Mouse (Mus musculus): ENCODE data around the gene Fcna. TPM values are rescaled to one million over a fixed set of nuclear protein-coding genes. Genes with fewer than 3 reads are reported as not detected.
A peak's percentile ranks its signal among the peaks of the same experiment; 100 is the strongest.

Fcna gene
- polyA plus RNA-seq, 1 experiment, result 0.14 TPM

GRCm38 (mm10) chr2:25576965-25577891 is 50.6 kb downstream of the Fcna start:
- TF ChIP-seq FOSL1 (IDR thresholded peaks at IDR 0.05; ENCODE audit: insufficient read depth, low read length, poor library complexity, severe bottlenecking), result no peak
- no peak for TF ChIP-seq MAX (IDR thresholded peaks at IDR 0.05)
- no peak for TF ChIP-seq CEBPB (IDR thresholded peaks at IDR 0.05; ENCODE audit: low read depth)
- TF ChIP-seq USF1 (IDR thresholded peaks at IDR 0.05; ENCODE audit: low read depth), result no peak
- TF ChIP-seq MYOD1 (IDR thresholded peaks at IDR 0.05; ENCODE audit: control insufficient read depth, insufficient read length, low read depth), result no peak
- no peak for TF ChIP-seq CTCF (IDR thresholded peaks at IDR 0.05; ENCODE audit: control insufficient read depth, insufficient read depth, insufficient read length)
- no peak for TF ChIP-seq MYOG (IDR thresholded peaks at IDR 0.05; ENCODE audit: control insufficient read depth, extremely low read depth, insufficient read length)
- no peaks in the 10 kb centered on the region for H3K27me3 ChIP-seq (ENCODE audit: control insufficient read depth, insufficient read depth, insufficient read length)
- peaks cover 20% of the 10 kb centered on the region for H3K79me2 ChIP-seq (ENCODE audit: control insufficient read depth, insufficient read depth)
- H3K79me3 ChIP-seq (ENCODE audit: low read depth), result peaks cover 3% of the 10 kb centered on the region
- no peak overlapping the region for H3K4me3 ChIP-seq (ENCODE audit: insufficient read depth, poor library complexity, severe bottlenecking)
- H3K36me3 ChIP-seq (ENCODE audit: control insufficient read depth, insufficient read depth), result no peaks in the 10 kb centered on the region
- no peak overlapping the region for H3ac ChIP-seq (ENCODE audit: control insufficient read depth, insufficient read length, low read depth)

DNA sequence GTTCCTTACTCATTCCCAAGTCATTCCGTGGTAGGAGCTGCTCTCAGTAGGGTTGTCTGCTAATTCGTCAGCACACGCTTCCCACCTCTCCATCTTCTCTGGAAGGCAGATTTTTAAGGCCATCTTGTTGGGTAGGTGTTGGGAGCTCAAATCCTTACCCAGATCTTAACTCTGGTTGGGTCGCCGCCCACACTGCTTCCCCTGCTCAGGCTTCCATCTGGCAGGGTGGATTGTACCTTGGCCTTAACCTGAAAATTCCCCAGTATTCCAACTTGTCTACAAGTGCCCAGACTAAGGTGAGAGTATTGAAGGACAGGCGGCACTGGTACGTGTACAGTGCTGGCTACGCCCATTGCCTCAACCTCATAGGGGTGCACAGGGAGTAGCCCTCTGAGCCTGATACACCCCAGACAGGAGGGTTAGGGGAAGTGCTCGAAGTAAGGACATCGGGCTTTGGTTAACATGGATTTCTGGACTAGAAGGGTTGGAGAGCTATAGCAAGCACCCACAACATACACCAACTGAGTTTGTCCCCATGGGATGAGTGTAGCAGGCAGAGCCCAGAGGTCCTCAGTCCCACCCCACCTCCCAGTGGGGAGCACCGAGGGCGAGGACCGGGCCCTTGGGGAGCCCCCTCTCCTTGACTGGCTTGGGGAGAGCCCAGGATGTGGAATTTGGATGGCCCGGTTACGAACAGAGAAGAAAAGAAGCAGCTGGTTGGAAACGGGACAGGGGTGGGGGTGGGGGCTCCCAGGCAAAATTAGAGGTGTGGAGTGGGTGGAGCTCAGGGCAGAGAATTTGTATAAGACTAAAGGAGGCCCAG is 51.6 kb downstream of the Fcna start:
- no peak for TF ChIP-seq MYOG (IDR thresholded peaks at IDR 0.05; ENCODE audit: control insufficient read depth, extremely low read depth, insufficient read length)
- no peak for TF ChIP-seq CEBPB (IDR thresholded peaks at IDR 0.05; ENCODE audit: low read depth)
- TF ChIP-seq MAX (IDR thresholded peaks at IDR 0.05), result no peak
- no peak for TF ChIP-seq CTCF (IDR thresholded peaks at IDR 0.05; ENCODE audit: control insufficient read depth, insufficient read depth, insufficient read length)
- no peak for TF ChIP-seq USF1 (IDR thresholded peaks at IDR 0.05; ENCODE audit: low read depth)
- no peak for TF ChIP-seq FOSL1 (IDR thresholded peaks at IDR 0.05; ENCODE audit: insufficient read depth, low read length, poor library complexity, severe bottlenecking)
- no peak for TF ChIP-seq MYOD1 (IDR thresholded peaks at IDR 0.05; ENCODE audit: control insufficient read depth, insufficient read length, low read depth)
- Histone ChIP-seq H3K4me3 (ENCODE audit: insufficient read depth, poor library complexity, severe bottlenecking) (no peak overlapping the region), H3K27me3 (ENCODE audit: control insufficient read depth, insufficient read depth, insufficient read length) (no peaks in the 10 kb centered on the region), H3K36me3 (ENCODE audit: control insufficient read depth, insufficient read depth) (no peaks in the 10 kb centered on the region), H3K79me3 (ENCODE audit: low read depth) (peaks cover 3% of the 10 kb centered on the region), H3K79me2 (ENCODE audit: control insufficient read depth, insufficient read depth) (peaks cover 20% of the 10 kb centered on the region), H3ac (ENCODE audit: control insufficient read depth, insufficient read length, low read depth) (no peak overlapping the region)

DNA sequence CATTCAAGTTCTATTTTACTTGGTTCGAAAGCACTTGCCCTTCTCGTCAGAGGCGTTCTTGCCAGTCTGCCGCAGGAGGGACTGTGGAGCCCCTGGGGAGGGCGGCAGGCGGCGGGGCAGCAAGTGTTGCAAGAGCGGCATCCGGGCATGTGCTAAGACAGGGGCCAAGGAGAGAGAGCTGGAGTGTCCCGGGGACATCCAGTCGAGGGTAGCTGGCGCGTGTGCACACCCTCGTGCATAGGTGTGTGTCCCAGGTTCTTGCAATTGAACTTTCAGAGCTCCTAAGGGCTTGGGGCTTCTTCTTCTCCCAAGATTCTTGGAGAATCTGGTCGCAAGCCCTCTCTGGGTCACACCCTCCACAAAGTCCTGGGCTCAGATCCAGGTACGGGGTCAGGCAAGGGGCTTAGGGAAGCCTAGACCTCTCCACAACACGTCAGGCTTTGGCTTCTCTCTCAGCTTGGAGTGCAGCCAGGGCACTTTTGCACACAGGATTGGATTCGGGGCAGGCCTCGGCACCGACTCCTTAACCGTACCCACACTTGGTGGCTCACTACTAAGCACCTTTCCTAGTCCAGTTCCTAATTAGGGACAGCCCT is 52.3 kb downstream of the Fcna start:
- peak overlapping the region; percentile 41 for H3ac ChIP-seq (ENCODE audit: control insufficient read depth, insufficient read length, low read depth)
- TF ChIP-seq MYOD1 (IDR thresholded peaks at IDR 0.05; ENCODE audit: control insufficient read depth, insufficient read length, low read depth) (no peak), MYOG (IDR thresholded peaks at IDR 0.05; ENCODE audit: control insufficient read depth, extremely low read depth, insufficient read length) (no peak), MAX (IDR thresholded peaks at IDR 0.05) (no peak), FOSL1 (IDR thresholded peaks at IDR 0.05; ENCODE audit: insufficient read depth, low read length, poor library complexity, severe bottlenecking) (no peak), CEBPB (IDR thresholded peaks at IDR 0.05; ENCODE audit: low read depth) (no peak), USF1 (IDR thresholded peaks at IDR 0.05; ENCODE audit: low read depth) (no peak), CTCF (IDR thresholded peaks at IDR 0.05; ENCODE audit: control insufficient read depth, insufficient read depth, insufficient read length) (no peak)
- peaks cover 6% of the 10 kb centered on the region for H3K36me3 ChIP-seq (ENCODE audit: control insufficient read depth, insufficient read depth)
- H3K27me3 ChIP-seq (ENCODE audit: control insufficient read depth, insufficient read depth, insufficient read length), result no peaks in the 10 kb centered on the region
- peaks cover 20% of the 10 kb centered on the region for H3K79me2 ChIP-seq (ENCODE audit: control insufficient read depth, insufficient read depth)
- H3K79me3 ChIP-seq (ENCODE audit: low read depth), result peaks cover 3% of the 10 kb centered on the region
- H3K4me3 ChIP-seq (ENCODE audit: insufficient read depth, poor library complexity, severe bottlenecking), result peak overlapping the region; percentile 49

Other genes with a start within 250 kb of the Fcna start
- gene Entpd2, start 232.2 kb downstream of the Fcna start, polyA plus RNA-seq (2012; fragmentation: generic; extraction: Trizol), result not detected
- gene Npdc1, start 228.7 kb downstream of the Fcna start, polyA plus RNA-seq (2012; fragmentation: generic; extraction: Trizol), result 79.9 TPM
- gene Fut7, start 204.8 kb downstream of the Fcna start, polyA plus RNA-seq (2012; fragmentation: generic; extraction: Trizol), result 0.08 TPM
- gene Abca2, start 199.3 kb downstream of the Fcna start, polyA plus RNA-seq (2012; fragmentation: generic; extraction: Trizol), result 4.2 TPM
- 0.15 TPM for gene Clic3, start 171.2 kb downstream of the Fcna start, polyA plus RNA-seq (2012; fragmentation: generic; extraction: Trizol)
- 12.3 TPM for gene Paxx, start 166.9 kb downstream of the Fcna start, polyA plus RNA-seq (2012; fragmentation: generic; extraction: Trizol)
- not detected for gene Ptgds, start 158.0 kb downstream of the Fcna start, polyA plus RNA-seq (2012; fragmentation: generic; extraction: Trizol)
- gene Lcn12, start 134.1 kb downstream of the Fcna start, polyA plus RNA-seq (2012; fragmentation: generic; extraction: Trizol), result not detected
- 35.8 TPM for gene Fbxw5, start 127.3 kb downstream of the Fcna start, polyA plus RNA-seq (2012; fragmentation: generic; extraction: Trizol)
- gene C8g, start 126.3 kb downstream of the Fcna start, polyA plus RNA-seq (2012; fragmentation: generic; extraction: Trizol), result 0.32 TPM
- 28.8 TPM for gene Traf2, start 81.1 kb downstream of the Fcna start, polyA plus RNA-seq (2012; fragmentation: generic; extraction: Trizol)
- 340 TPM for gene Edf1, start 70.2 kb downstream of the Fcna start, polyA plus RNA-seq (2012; fragmentation: generic; extraction: Trizol)
- 5.7 TPM for gene Mamdc4, start 53.2 kb downstream of the Fcna start, polyA plus RNA-seq (2012; fragmentation: generic; extraction: Trizol)
- 94.2 TPM for gene Phpt1, start 52.8 kb downstream of the Fcna start, polyA plus RNA-seq (2012; fragmentation: generic; extraction: Trizol)
- 0.29 TPM for gene Ajm1, start 46.3 kb downstream of the Fcna start, polyA plus RNA-seq (2012; fragmentation: generic; extraction: Trizol)
- gene Rabl6, start 19.5 kb downstream of the Fcna start, polyA plus RNA-seq (2012; fragmentation: generic; extraction: Trizol), result 58.9 TPM
- 0.15 TPM for gene Ccdc183, start 10.4 kb downstream of the Fcna start, polyA plus RNA-seq (2012; fragmentation: generic; extraction: Trizol)
- gene Tmem141, start 6.0 kb downstream of the Fcna start, polyA plus RNA-seq (2012; fragmentation: generic; extraction: Trizol), result 12.9 TPM
- gene Lcn8, start 25.1 kb upstream of the Fcna start, polyA plus RNA-seq (2012; fragmentation: generic; extraction: Trizol), result not detected
- not detected for gene Lcn5, start 29.9 kb upstream of the Fcna start, polyA plus RNA-seq (2012; fragmentation: generic; extraction: Trizol)
- gene Lcn6, start 48.8 kb upstream of the Fcna start, polyA plus RNA-seq (2012; fragmentation: generic; extraction: Trizol), result not detected
- not detected for gene Lcn10, start 54.7 kb upstream of the Fcna start, polyA plus RNA-seq (2012; fragmentation: generic; extraction: Trizol)
- gene Obp2a, start 72.0 kb upstream of the Fcna start, polyA plus RNA-seq (2012; fragmentation: generic; extraction: Trizol), result not detected
- gene Bmyc, start 78.7 kb upstream of the Fcna start, polyA plus RNA-seq (2012; fragmentation: generic; extraction: Trizol), result 1.0 TPM
- gene Obp2b, start 109.0 kb upstream of the Fcna start, polyA plus RNA-seq (2012; fragmentation: generic; extraction: Trizol), result not detected
- not detected for gene Lcn3, start 137.5 kb upstream of the Fcna start, polyA plus RNA-seq (2012; fragmentation: generic; extraction: Trizol)
- gene Lcn11, start 149.0 kb upstream of the Fcna start, polyA plus RNA-seq (2012; fragmentation: generic; extraction: Trizol), result not detected
- gene Gm13539, start 154.2 kb upstream of the Fcna start, polyA plus RNA-seq (2012; fragmentation: generic; extraction: Trizol), result not detected
- gene Glt6d1, start 187.8 kb upstream of the Fcna start, polyA plus RNA-seq (2012; fragmentation: generic; extraction: Trizol), result not detected
- not detected for gene Lcn9, start 195.1 kb upstream of the Fcna start, polyA plus RNA-seq (2012; fragmentation: generic; extraction: Trizol)
- not detected for gene Sohlh1, start 219.2 kb upstream of the Fcna start, polyA plus RNA-seq (2012; fragmentation: generic; extraction: Trizol)
- gene Kcnt1, start 235.7 kb upstream of the Fcna start, polyA plus RNA-seq (2012; fragmentation: generic; extraction: Trizol), result not detected